Mouse (Mus musculus) thymus, adult 2 months (tissue): Measurements from ENCODE around the gene Nfia. TPM values are rescaled to one million over a fixed set of nuclear protein-coding genes. Genes with fewer than 3 reads are reported as not detected.
A peak's percentile ranks its signal among the peaks of the same experiment; 100 is the strongest.

Experiments used
- DNase-seq: peaks from one replicate; pipeline ENCODE4 v3.0.0; 2021
- H3K27ac ChIP-seq: fragments of 200-500 bp; 2 replicates; pipeline ENCODE4 v1.5.1; 2012; ENCODE audit warnings: low read length, control low read depth; ENCODE audit not compliant: control insufficient read depth, insufficient read depth
- H3K27me3 ChIP-seq: fragments of 200-500 bp; 2 replicates; pipeline ENCODE4 v1.6.1; 2012; ENCODE audit warnings: mild to moderate bottlenecking, low read length, moderate library complexity, mixed read lengths; ENCODE audit not compliant: control insufficient read depth, insufficient read depth
- H3K36me3 ChIP-seq: fragments of 200-500 bp; 2 replicates; pipeline ENCODE4 v1.6.1; 2012; ENCODE audit warnings: mild to moderate bottlenecking, low read length, moderate library complexity; ENCODE audit not compliant: control insufficient read depth, insufficient read depth
- H3K4me1 ChIP-seq: fragments of 200-500 bp; replicated peaks from 2 replicates; pipeline ENCODE4 v1.6.1; 2012; ENCODE audit warnings: low read length; ENCODE audit not compliant: control insufficient read depth, insufficient read depth
- H3K4me3 ChIP-seq: fragments of 200-500 bp; 2 replicates; pipeline ENCODE4 v1.5.1; 2012; ENCODE audit warnings: mild to moderate bottlenecking, low read length, control low read depth, moderate library complexity; ENCODE audit not compliant: control insufficient read depth, insufficient read depth
- CTCF ChIP-seq: fragments of 200-500 bp; IDR thresholded peaks from 2 replicates; pipeline ENCODE4 v1.5.1; 2012; ENCODE audit warnings: mild to moderate bottlenecking, control low read depth, low read length, moderate library complexity, borderline replicate concordance; ENCODE audit not compliant: control insufficient read depth, poor library complexity, insufficient read depth; ENCODE audit errors: extremely low read depth
- POLR2A ChIP-seq: fragments of 200-500 bp; IDR thresholded peaks from 2 replicates; pipeline ENCODE4 v1.6.1; 2012; ENCODE audit warnings: mild to moderate bottlenecking, low read length, control low read depth, moderate library complexity; ENCODE audit not compliant: control insufficient read depth, poor library complexity, insufficient read depth; ENCODE audit errors: extremely low read depth
- WGBS: fragments of 180-500 bp; shearing (Covaris S2); methylation state at CpG from one replicate; pipeline ENCODE4 v1.1.7; 2018; 5-methylcytosine and 5-hydroxymethylcytosine counted together
- polyA plus RNA-seq: library from polyadenylated mRNA; depleted of rRNA; stranded (reverse); fragments of >200 nt; gene quantifications from 2 replicates; pipeline ENCODE4 v1.2.3, GENCODE M21; 2012

The Nfia gene
- polyA plus RNA-seq, 1 experiment = 26.4 TPM

DNA sequence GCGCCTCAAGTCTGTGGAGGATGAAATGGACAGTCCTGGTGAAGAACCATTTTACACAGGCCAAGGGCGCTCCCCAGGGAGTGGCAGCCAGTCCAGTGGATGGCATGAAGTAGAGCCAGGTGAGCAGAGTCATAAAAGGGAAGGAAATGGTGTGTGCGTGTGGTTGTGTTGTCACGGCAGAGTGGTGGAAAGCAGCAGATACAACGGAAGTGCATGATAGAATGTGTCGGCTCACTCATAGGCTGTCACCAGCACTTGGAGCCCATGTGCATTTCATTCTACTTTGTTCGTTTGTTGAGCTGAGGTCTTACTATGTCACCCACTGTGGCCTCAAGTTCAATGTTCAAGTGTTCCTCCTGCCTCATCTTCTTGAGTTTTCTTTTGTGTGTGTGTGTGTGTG, 248.3 kb downstream of the Nfia start:
- no peak for DNase-seq
- 34% methylated on average over 7 of the region's 7 CpGs for WGBS
- H3K4me3 ChIP-seq = no peak overlapping the region

DNA sequence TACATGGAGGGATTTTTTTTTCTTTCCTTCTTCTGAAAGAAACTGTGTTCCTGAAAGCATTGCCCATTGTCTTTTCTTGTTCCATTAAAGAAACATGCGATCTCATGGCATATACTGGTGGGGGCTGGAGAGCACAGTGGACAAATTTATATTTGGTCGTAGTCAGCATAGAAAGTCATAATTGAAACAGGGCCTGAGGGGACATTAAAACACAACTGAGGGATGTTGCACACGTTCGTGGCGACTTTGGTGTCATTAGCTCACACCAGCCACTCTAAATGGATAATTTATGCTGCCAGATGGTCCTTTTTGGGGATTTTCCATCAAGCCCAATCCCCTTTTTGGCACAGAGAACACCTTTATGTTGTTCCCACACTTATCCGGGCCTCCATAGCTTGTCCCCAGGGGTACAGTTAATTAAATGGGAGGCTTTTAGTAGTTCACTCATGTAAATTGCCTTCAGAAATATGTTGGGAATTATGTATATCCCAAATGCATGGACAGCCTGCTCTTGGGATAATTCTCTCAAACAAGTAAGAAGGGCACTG, 250.8 kb downstream of the Nfia start:
- DNase-seq = no peak
- H3K27ac ChIP-seq = no peak overlapping the region
- H3K4me3 ChIP-seq = no peak overlapping the region
- no peaks in the 10 kb centered on the region for H3K36me3 ChIP-seq
- no peak for TF ChIP-seq POLR2A
- no peak for TF ChIP-seq CTCF
- no peaks in the 10 kb centered on the region for H3K27me3 ChIP-seq
- H3K4me1 ChIP-seq = peaks cover 6% of the 10 kb centered on the region
- 95% methylated on average over 6 of the region's 6 CpGs for WGBS

More for the DNA sequence above, 248.3 kb downstream of the Nfia start:
- Histone ChIP-seq H3K27me3 (no peaks in the 10 kb centered on the region), H3K4me1 (peaks cover 6% of the 10 kb centered on the region), H3K36me3 (no peaks in the 10 kb centered on the region), H3K27ac (peak overlapping the region; percentile 15; the same call in 1 of the 2 replicates)
- no peak for TF ChIP-seq POLR2A
- TF ChIP-seq CTCF = no peak

DNA sequence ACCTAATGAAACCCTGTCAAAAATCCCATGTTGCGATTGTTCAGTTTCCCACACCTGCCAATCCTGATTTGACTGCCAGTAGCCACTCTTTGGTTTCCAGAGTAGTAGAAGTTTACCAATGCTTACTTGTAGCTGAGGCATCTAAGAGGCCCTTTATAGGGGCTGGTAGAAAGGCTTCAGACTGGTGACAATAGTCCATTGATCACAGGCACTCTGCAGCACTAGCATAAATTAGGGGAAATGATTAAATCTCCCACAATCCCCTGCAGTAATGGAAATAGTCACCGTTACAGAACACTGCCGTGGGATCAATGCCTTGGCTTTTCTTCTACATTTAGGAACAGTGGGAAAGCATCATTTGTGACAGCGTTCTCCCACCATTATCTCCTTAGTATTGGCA, 254.9 kb downstream of the Nfia start:
- DNase-seq = no peak
- no peak overlapping the region for H3K4me3 ChIP-seq
- no peaks in the 10 kb centered on the region for H3K4me1 ChIP-seq
- TF ChIP-seq POLR2A = no peak
- no peak for TF ChIP-seq CTCF
- H3K27ac ChIP-seq = no peak overlapping the region
- H3K36me3 ChIP-seq = no peaks in the 10 kb centered on the region
- no peaks in the 10 kb centered on the region for H3K27me3 ChIP-seq
- WGBS = 96% methylated on average over 4 of the region's 4 CpGs

DNA sequence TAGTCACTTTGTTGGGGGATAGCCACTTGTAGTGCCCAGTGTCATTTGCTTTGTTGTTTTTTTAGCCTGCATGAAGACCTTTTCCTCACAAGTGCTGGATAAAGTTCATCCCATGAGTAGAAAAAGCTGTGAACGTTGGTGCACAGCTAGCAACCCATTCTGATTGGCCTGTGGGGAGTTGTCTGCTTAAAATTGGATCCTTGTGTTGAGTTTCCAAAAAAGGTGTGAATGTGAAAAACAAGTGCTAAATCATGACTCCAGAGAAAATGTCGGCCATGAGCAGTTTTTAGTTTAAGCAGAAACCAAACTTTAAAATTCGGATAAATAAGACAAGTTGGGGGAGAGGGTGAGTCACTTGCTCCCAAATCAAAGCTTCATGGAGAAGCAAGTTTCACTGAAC, 259.3 kb downstream of the Nfia start:
- TF ChIP-seq POLR2A (no peak), CTCF (no peak)
- Histone ChIP-seq H3K27me3 (no peaks in the 10 kb centered on the region), H3K27ac (no peak overlapping the region), H3K4me1 (peaks cover 8% of the 10 kb centered on the region), H3K4me3 (no peak overlapping the region), H3K36me3 (no peaks in the 10 kb centered on the region)
- no peak for DNase-seq
- 88% methylated on average over 3 of the region's 3 CpGs for WGBS

DNA sequence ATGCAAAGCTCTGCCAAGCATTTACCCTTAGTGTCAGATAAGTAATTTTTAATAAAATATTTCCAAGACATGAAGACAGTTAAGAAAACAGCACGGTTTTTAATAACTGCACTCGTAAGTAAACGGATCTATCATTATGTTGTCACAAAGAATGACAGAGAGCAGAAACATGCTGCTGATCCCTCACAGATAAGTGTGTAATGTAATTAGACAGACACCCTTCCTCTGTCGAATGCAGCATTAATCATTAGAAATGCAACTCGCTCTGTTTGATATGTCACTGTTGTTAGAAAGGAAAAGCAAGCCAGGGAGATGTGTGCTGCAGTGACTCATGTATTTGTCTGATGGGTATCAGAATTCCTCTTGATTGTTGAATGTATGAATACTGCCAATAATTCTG, 259.8 kb downstream of the Nfia start:
- Histone ChIP-seq H3K4me1 (peaks cover 8% of the 10 kb centered on the region), H3K36me3 (no peaks in the 10 kb centered on the region), H3K4me3 (no peak overlapping the region), H3K27me3 (no peaks in the 10 kb centered on the region), H3K27ac (no peak overlapping the region)
- no peak for TF ChIP-seq CTCF
- TF ChIP-seq POLR2A = no peak
- no peak for DNase-seq
- WGBS = 90% methylated on average over 5 of the region's 5 CpGs

- H3K27ac ChIP-seq = no peak overlapping the region
- WGBS = 89% methylated on average over 5 of the region's 5 CpGs
- no peaks in the 10 kb centered on the region for H3K27me3 ChIP-seq
- no peak overlapping the region for H3K4me3 ChIP-seq
- no peak for TF ChIP-seq POLR2A
- no peak for TF ChIP-seq CTCF
- DNase-seq = no peak
- no peaks in the 10 kb centered on the region for H3K36me3 ChIP-seq
- peaks cover 13% of the 10 kb centered on the region for H3K4me1 ChIP-seq
Measured at GRCm38 (mm10) chr4:98039095-98039494, 266.6 kb downstream of the Nfia start.

GRCm38 (mm10) chr4:98040179-98040578, 267.6 kb downstream of the Nfia start:
- peak; percentile 57 for DNase-seq
- Histone ChIP-seq H3K36me3 (no peaks in the 10 kb centered on the region), H3K27ac (no peak overlapping the region), H3K4me1 (peaks cover 11% of the 10 kb centered on the region), H3K4me3 (no peak overlapping the region), H3K27me3 (no peaks in the 10 kb centered on the region)
- TF ChIP-seq CTCF (no peak), POLR2A (no peak)
- WGBS = 5% methylated on average over 7 of the region's 7 CpGs
